Mouse (Mus musculus) ES-E14 (cell line): ENCODE results near the gene Hddc3. TPM values are rescaled to one million over a fixed set of nuclear protein-coding genes. Genes with fewer than 3 reads are reported as not detected.

ENCODE experiments used
- DNase-seq: peaks from one replicate; pipeline ENCODE4 v3.0.0-alpha.2; 2013; ENCODE audit warnings: low read depth, low spot score
- H3K27ac ChIP-seq: 2 replicates; pipeline ENCODE4 v1.5.1; 2012; ENCODE audit warnings: low read depth, mild to moderate bottlenecking, low read length, moderate library complexity, mixed read lengths; ENCODE audit not compliant: poor library complexity, insufficient read depth, severe bottlenecking
- H3K36me3 ChIP-seq: 2 replicates; pipeline ENCODE4 v1.6.1; 2012; ENCODE audit warnings: mild to moderate bottlenecking, low read length, moderate library complexity, mixed read lengths; ENCODE audit not compliant: control insufficient read depth, poor library complexity, insufficient read depth, severe bottlenecking
- H3K4me1 ChIP-seq, 2 experiments: fragments of 150-350 bp in 1 of 2; sonication (generic) in 1 of 2; 2 replicates each; pipeline ENCODE4 v1.6.1; 2012; ENCODE audit warnings: low read length in 2 of 2, mild to moderate bottlenecking in 1 of 2, mixed read lengths in 1 of 2; ENCODE audit not compliant: control insufficient read depth in 2 of 2, insufficient read depth in 2 of 2, poor library complexity in 1 of 2
- H3K4me3 ChIP-seq, 2 experiments: fragments of 150-350 bp in 1 of 2; sonication (generic) in 1 of 2; 2 replicates each; pipeline ENCODE4 v1.5.1; 2012; ENCODE audit warnings: low read length in 2 of 2, low read depth in 1 of 2, mild to moderate bottlenecking in 1 of 2, mixed read lengths in 1 of 2; ENCODE audit not compliant: insufficient read depth in 1 of 2, poor library complexity in 1 of 2, severe bottlenecking in 1 of 2
- H3K9ac ChIP-seq: 2 replicates; pipeline ENCODE4 v1.6.1; 2012; ENCODE audit warnings: low read depth, mild to moderate bottlenecking, low read length, mixed read lengths; ENCODE audit not compliant: poor library complexity, insufficient read depth, severe bottlenecking
- H3K9me3 ChIP-seq: fragments of 150-350 bp; sonication (generic); 2 replicates; pipeline ENCODE4 v1.6.1; 2012; ENCODE audit warnings: low read depth, mild to moderate bottlenecking, low read length; ENCODE audit not compliant: control insufficient read depth, insufficient read depth
- CHD2 ChIP-seq: IDR thresholded peaks from 2 replicates; pipeline ENCODE4 v1.6.1; 2014; ENCODE audit warnings: mild to moderate bottlenecking, low read depth, low read length, inconsistent platforms
- HCFC1 ChIP-seq: IDR thresholded peaks from 2 replicates; pipeline ENCODE4 v1.6.1; 2012; ENCODE audit warnings: low read length, inconsistent platforms, borderline replicate concordance; ENCODE audit not compliant: insufficient read depth
- MAFK ChIP-seq: IDR thresholded peaks from 2 replicates; pipeline ENCODE4 v1.6.1; 2014; ENCODE audit warnings: mild to moderate bottlenecking, low read depth, low read length, inconsistent platforms; ENCODE audit not compliant: insufficient read depth
- ZC3H11A ChIP-seq: IDR thresholded peaks from 2 replicates; pipeline ENCODE4 v1.6.1; 2012; ENCODE audit warnings: low read depth, mild to moderate bottlenecking, inconsistent platforms, low read length, borderline replicate concordance
- ZNF384 ChIP-seq: IDR thresholded peaks from 2 replicates; pipeline ENCODE4 v1.6.1; 2012; ENCODE audit warnings: low read depth, low read length, inconsistent platforms
- in situ Hi-C, 2 experiments: fragments of 600-800 bp; cut with MboI; formaldehyde crosslinking; loops; one replicate each; pipeline ENCODE4 v1.15.1; 2025; ENCODE audit warnings: low sequenced_read_pairs in 2 of 2, inconsistent platforms in 1 of 2; ENCODE audit not compliant: unreplicated experiment in 2 of 2
- total RNA-seq: library from RNA; depleted of rRNA; stranded (reverse); fragments of 300-350 nt; gene quantifications from 2 replicates; pipeline ENCODE4 v1.2.3, GENCODE M21; 2012

Hddc3 gene
- total RNA-seq, 1 experiment: 14.3 TPM

DNA sequence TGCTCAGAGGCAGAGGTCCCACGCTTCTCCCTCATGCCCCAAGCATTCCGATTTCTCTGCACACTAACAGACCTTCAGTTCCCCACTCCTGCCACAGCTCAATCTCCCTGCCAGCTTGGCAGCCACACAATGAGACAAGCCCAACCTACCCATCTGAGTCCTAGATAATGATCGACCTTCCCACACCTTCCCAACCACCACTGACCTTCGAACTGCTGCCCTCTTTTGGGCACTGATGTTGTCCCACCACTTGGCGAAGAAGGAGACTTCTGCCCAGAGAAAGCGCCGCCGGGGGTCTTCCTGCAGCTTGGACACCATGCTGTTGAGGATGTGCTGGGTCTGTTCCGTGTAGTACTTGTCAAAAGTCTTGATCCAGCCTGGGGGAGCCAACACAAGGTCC, 25.1 kb downstream of the Hddc3 start:
- no peak overlapping the region for H3K4me3 ChIP-seq
- no peak overlapping the region for H3K9ac ChIP-seq
- no peak for DNase-seq
- no peaks in the 10 kb centered on the region for H3K9me3 ChIP-seq
- no peak overlapping the region for H3K27ac ChIP-seq
- TF ChIP-seq CHD2: no peak
- no peak for TF ChIP-seq HCFC1
- no peak for TF ChIP-seq ZC3H11A
- no peak for TF ChIP-seq ZNF384
- no peak for TF ChIP-seq MAFK
- in situ Hi-C loops: no loop called here
- H3K36me3 ChIP-seq: peaks cover 8% of the 10 kb centered on the region; the same call in 1 of the 2 replicates
- peaks cover 0 to 7% of the 10 kb centered on the region in 2 experiments; a peak in 1 of 4 replicates for H3K4me1 ChIP-seq

GRCm38 (mm10) chr7:80368635-80369421, 25.9 kb downstream of the Hddc3 start:
- Histone ChIP-seq H3K27ac (no peak overlapping the region), H3K36me3 (peaks cover 8% of the 10 kb centered on the region; the same call in 1 of the 2 replicates), H3K4me1 (peaks cover 0 to 7% of the 10 kb centered on the region in 2 experiments; a peak in 1 of 4 replicates), H3K9me3 (no peaks in the 10 kb centered on the region), H3K9ac (no peak overlapping the region), H3K4me3 (no peak overlapping the region)
- no peak for DNase-seq
- in situ Hi-C loops: no loop called here
- 0 out of 2 replicates have a peak, but pooled peaks have one; percentile 19 for TF ChIP-seq MAFK
- no peak for TF ChIP-seq ZC3H11A
- TF ChIP-seq CHD2: no peak
- TF ChIP-seq ZNF384: peak; percentile 97

DNA sequence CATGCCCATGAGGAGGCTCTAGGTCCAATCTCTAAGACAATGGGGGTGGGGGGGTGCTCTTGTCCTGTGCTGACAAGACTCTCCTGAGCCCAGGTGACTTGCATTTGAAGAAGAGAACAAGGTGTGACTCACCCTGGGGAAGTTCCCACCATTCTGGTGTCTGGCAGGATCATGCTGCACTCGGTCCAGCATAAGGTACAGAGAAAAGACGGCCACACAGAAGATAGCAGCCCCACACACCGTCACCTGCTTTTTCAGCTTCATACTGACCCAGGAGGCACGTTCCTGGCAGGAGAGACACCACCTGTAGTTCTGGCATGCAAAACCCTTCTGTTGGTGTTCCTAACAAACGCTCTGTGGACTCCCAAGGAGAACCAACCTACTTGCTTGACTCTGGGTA, 26.6 kb downstream of the Hddc3 start:
- Histone ChIP-seq H3K9ac (no peak overlapping the region), H3K4me3 (no peak overlapping the region), H3K36me3 (peaks cover 8% of the 10 kb centered on the region; the same call in 1 of the 2 replicates), H3K9me3 (no peaks in the 10 kb centered on the region), H3K4me1 (peaks cover 0 to 7% of the 10 kb centered on the region in 2 experiments; a peak in 1 of 4 replicates), H3K27ac (no peak overlapping the region)
- in situ Hi-C loops: no loop called here
- DNase-seq: no peak
- TF ChIP-seq ZC3H11A (no peak), CHD2 (no peak), ZNF384 (no peak), MAFK (no peak), HCFC1 (no peak)

DNA sequence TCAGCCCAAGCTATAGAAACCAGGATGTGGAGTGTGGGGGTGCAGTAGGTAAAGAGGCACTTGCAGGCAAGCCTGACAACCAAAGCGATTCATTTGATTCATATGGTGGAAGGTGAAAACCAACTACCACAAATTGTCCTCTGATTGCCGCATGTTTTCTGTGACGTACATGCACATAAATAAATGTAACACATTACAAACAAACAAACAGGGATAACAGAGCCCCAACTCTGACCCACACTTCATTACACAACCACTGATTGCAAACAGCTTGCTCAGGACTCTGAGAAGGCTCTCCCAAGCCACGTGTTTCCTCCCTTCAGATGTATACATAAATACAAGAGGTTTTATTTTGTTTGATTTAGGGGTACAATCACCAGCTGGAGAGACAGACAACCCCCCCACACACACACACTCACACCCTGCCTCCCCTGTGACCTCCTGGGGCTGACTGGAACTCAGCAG, 27.1 kb downstream of the Hddc3 start:
- Histone ChIP-seq H3K4me3 (peak overlapping the region; percentile 85 to 90), H3K4me1 (peaks cover 0 to 7% of the 10 kb centered on the region in 2 experiments; a peak in 1 of 4 replicates), H3K9ac (no peak overlapping the region), H3K27ac (no peak overlapping the region), H3K36me3 (peaks cover 8% of the 10 kb centered on the region; the same call in 1 of the 2 replicates), H3K9me3 (no peaks in the 10 kb centered on the region)
- TF ChIP-seq MAFK: no peak
- no peak for TF ChIP-seq ZC3H11A
- no peak for TF ChIP-seq CHD2
- TF ChIP-seq ZNF384: no peak
- DNase-seq: no peak
- in situ Hi-C loops: no loop called here

GRCm38 (mm10) chr7:80370649-80371040, 27.7 kb downstream of the Hddc3 start:
- H3K27ac ChIP-seq: no peak overlapping the region
- DNase-seq: peak; percentile 87
- in situ Hi-C loops: no loop called here
- peak overlapping the region; percentile 75 for H3K9ac ChIP-seq
- TF ChIP-seq ZNF384: no peak
- no peak for TF ChIP-seq HCFC1
- TF ChIP-seq CHD2: no peak
- TF ChIP-seq ZC3H11A: no peak
- TF ChIP-seq MAFK: no peak
- H3K4me1 ChIP-seq: peaks cover 0 to 7% of the 10 kb centered on the region in 2 experiments; a peak in 1 of 4 replicates
- H3K9me3 ChIP-seq: no peaks in the 10 kb centered on the region
- peak overlapping the region; percentile 85 to 90 for H3K4me3 ChIP-seq
- H3K36me3 ChIP-seq: peaks cover 8% of the 10 kb centered on the region; the same call in 1 of the 2 replicates
